10 mouse cellular contexts compared by ENCODE assay signal in genomic region chr13:31630051-31630450, GRCm38 (mm10). TPM values are rescaled to one million over a fixed set of nuclear protein-coding genes. Genes with fewer than 3 reads are reported as not detected.
DNase-seq lines count a peak whose midpoint lies in the region; ATAC-seq and TF ChIP-seq lines count a peak whose summit lies in the region.
"Had no signal": no experiment of that assay in that cellular context is flagged by ENCODE, and none has a peak within 500 bp of the region (broad histone marks: within the 10 kb centered on the region; RNA-seq: fewer than 3 reads in every experiment).

No protein-coding gene starts in this region.

- no peak overlapping the region for H3K4me2 ChIP-seq in forebrain, embryonic 11.5 days (ENCODE audit: low read depth, low read length, severe bottlenecking)
- H3K4me2 ChIP-seq in neural tube, embryonic 11.5 days (ENCODE audit: low read depth) = peak overlapping the region; percentile 53; the same call in 1 of the 2 replicates
- peak overlapping the region; percentile 60 for H3K4me2 ChIP-seq in liver, embryonic 12.5 days
- H3K4me2 ChIP-seq in stomach, postnatal 0 days (replicated peaks; ENCODE audit: low read depth) = peak overlapping the region; percentile 75

- peak overlapping the region; percentile 55; the same call in 1 of the 2 replicates for H3K4me3 ChIP-seq in forebrain, embryonic 10.5 days
- no peak overlapping the region for H3K4me3 ChIP-seq in forebrain, embryonic 11.5 days (ENCODE audit: low read depth, low read length)
- H3K4me3 ChIP-seq in neural tube, embryonic 11.5 days (ENCODE audit: low read depth, low read length) = no peak overlapping the region
- peak overlapping the region; percentile 35; the same call in 1 of the 2 replicates for H3K4me3 ChIP-seq in liver, embryonic 12.5 days
- peak overlapping the region; percentile 67 for H3K4me3 ChIP-seq in stomach, postnatal 0 days (ENCODE audit: low read depth, low read length)
- H3K4me3 ChIP-seq: erythroblast, embryonic 14.5 days had no signal

- H3K27ac ChIP-seq in forebrain, embryonic 10.5 days = no peak overlapping the region
- H3K27ac ChIP-seq in forebrain, embryonic 11.5 days (ENCODE audit: low read depth, low read length) = no peak overlapping the region
- no peak overlapping the region for H3K27ac ChIP-seq in neural tube, embryonic 11.5 days (ENCODE audit: low read depth, low read length)
- no peak overlapping the region for H3K27ac ChIP-seq in liver, embryonic 12.5 days
- H3K27ac ChIP-seq in stomach, postnatal 0 days (replicated peaks) = peak overlapping the region; percentile 73

- H3K4me1 ChIP-seq in forebrain, embryonic 10.5 days = peaks cover 40% of the 10 kb centered on the region
- H3K4me1 ChIP-seq in forebrain, embryonic 11.5 days (replicated peaks; ENCODE audit: control insufficient read depth, insufficient read depth, low read length) = peaks cover 19% of the 10 kb centered on the region
- H3K4me1 ChIP-seq in neural tube, embryonic 11.5 days (ENCODE audit: control insufficient read depth, insufficient read depth, low read length) = peaks cover 16% of the 10 kb centered on the region
- H3K4me1 ChIP-seq in liver, embryonic 12.5 days = peaks cover 2% of the 10 kb centered on the region; the same call in 1 of the 2 replicates
- no peaks in the 10 kb centered on the region for H3K4me1 ChIP-seq in stomach, postnatal 0 days (replicated peaks; ENCODE audit: control insufficient read depth, insufficient read depth)

- no peak for TF ChIP-seq EP300 in stomach, postnatal 0 days (optimal IDR thresholded peaks at IDR 0.05)

- ATAC-seq in forebrain, embryonic 11.5 days (replicated peaks; ENCODE audit: low FRiP score) = no peak
- ATAC-seq in neural tube, embryonic 11.5 days (ENCODE audit: insufficient read depth, low FRiP score, low TSS enrichment) = no peak
- no peak for ATAC-seq in liver, embryonic 12.5 days
- no peak for ATAC-seq in stomach, postnatal 0 days (ENCODE audit: low FRiP score, low TSS enrichment)

- peak; percentile 30 for DNase-seq in forebrain, embryonic 10.5 days (ENCODE audit: extremely low spot score, low spot score)
- no peak for DNase-seq in forebrain, embryonic 11.5 days (ENCODE audit: low spot score)
- no peak for DNase-seq in neural tube, embryonic 11.5 days (ENCODE audit: low spot score)
- DNase-seq in neural tube, embryonic 10.5 days (ENCODE audit: extremely low spot score, low spot score) = no peak
- no peak for DNase-seq in stomach, postnatal 0 days (ENCODE audit: low spot score)
- DNase-seq in cerebellum, postnatal 25 days = no peak
- DNase-seq in thymus, postnatal 14 days = no peak
- DNase-seq: layer of hippocampus, adult 9-11 months had no signal

- TF ChIP-seq CTCF in stomach, postnatal 0 days (IDR thresholded peaks at IDR 0.05; ENCODE audit: low read depth) = no peak

- no peaks in the 10 kb centered on the region for H3K36me3 ChIP-seq in forebrain, embryonic 10.5 days (replicated peaks)
- no peaks in the 10 kb centered on the region for H3K36me3 ChIP-seq in forebrain, embryonic 11.5 days (ENCODE audit: control insufficient read depth, insufficient read depth, low read length)
- no peaks in the 10 kb centered on the region for H3K36me3 ChIP-seq in neural tube, embryonic 11.5 days (ENCODE audit: control insufficient read depth, insufficient read depth, low read length)
- H3K36me3 ChIP-seq in liver, embryonic 12.5 days = no peaks in the 10 kb centered on the region
- no peaks in the 10 kb centered on the region for H3K36me3 ChIP-seq in stomach, postnatal 0 days (ENCODE audit: control insufficient read depth, insufficient read depth, low read length)

- no peaks in the 10 kb centered on the region for H3K9me3 ChIP-seq in forebrain, embryonic 10.5 days
- no peaks in the 10 kb centered on the region for H3K9me3 ChIP-seq in forebrain, embryonic 11.5 days (ENCODE audit: control insufficient read depth, low read length)
- H3K9me3 ChIP-seq in neural tube, embryonic 11.5 days (ENCODE audit: control insufficient read depth, low read length) = no peaks in the 10 kb centered on the region
- no peaks in the 10 kb centered on the region for H3K9me3 ChIP-seq in liver, embryonic 12.5 days (replicated peaks)
- H3K9me3 ChIP-seq in stomach, postnatal 0 days (ENCODE audit: control insufficient read depth, low read length) = no peaks in the 10 kb centered on the region

- WGBS in forebrain, embryonic 10.5 days = 2% methylated on average over 12 of the region's 12 CpGs
- WGBS in forebrain, embryonic 11.5 days = 3% methylated on average over 12 of the region's 12 CpGs
- WGBS in neural tube, embryonic 11.5 days = 5% methylated on average over 12 of the region's 12 CpGs
- WGBS in liver, embryonic 12.5 days (ENCODE audit: insufficient replicate concordance) = 13% methylated on average over 12 of the region's 12 CpGs
- 28% methylated on average over 12 of the region's 12 CpGs for WGBS in stomach, postnatal 0 days

- no peak overlapping the region for H3K9ac ChIP-seq in forebrain, embryonic 11.5 days (ENCODE audit: low read length)
- no peak overlapping the region for H3K9ac ChIP-seq in neural tube, embryonic 11.5 days (ENCODE audit: low read length)
- no peak overlapping the region for H3K9ac ChIP-seq in liver, embryonic 12.5 days
- H3K9ac ChIP-seq in stomach, postnatal 0 days (ENCODE audit: low read length) = peak overlapping the region; percentile 84

- H3K27me3 ChIP-seq in forebrain, embryonic 10.5 days (ENCODE audit: poor library complexity, severe bottlenecking) = peaks cover 89% of the 10 kb centered on the region
- peaks cover 72% of the 10 kb centered on the region for H3K27me3 ChIP-seq in forebrain, embryonic 11.5 days (ENCODE audit: control insufficient read depth, insufficient read depth, low read length)
- peaks cover 75% of the 10 kb centered on the region for H3K27me3 ChIP-seq in neural tube, embryonic 11.5 days (ENCODE audit: control insufficient read depth, insufficient read depth, low read length)
- peaks cover 89% of the 10 kb centered on the region for H3K27me3 ChIP-seq in liver, embryonic 12.5 days (replicated peaks)
- no peaks in the 10 kb centered on the region for H3K27me3 ChIP-seq in stomach, postnatal 0 days (ENCODE audit: control insufficient read depth, insufficient read depth, low read length)

RNA-seq across cellular contexts. Expression of gene Foxf2, which starts 4.4 kb away (rescaled TPM):
- polyA plus RNA-seq in forebrain, embryonic 10.5 days (2016; fragmentation: Nextera tagmentation; extraction: Ambion mirVana) = 3.5 and 3.9 TPM in 2 replicates
- polyA plus RNA-seq in forebrain, embryonic 11.5 days (2014; fragmentation: Nextera tagmentation; extraction: Ambion mirVana) = 5.2 and 6.2 TPM in 2 replicates
- polyA plus RNA-seq in neural tube, embryonic 11.5 days (2014; fragmentation: Nextera tagmentation; extraction: Ambion mirVana) = 5.2 and 5.5 TPM in 2 replicates
- 0.28 and 0.45 TPM in 2 replicates for polyA plus RNA-seq in liver, embryonic 12.5 days (2016; fragmentation: Nextera tagmentation; extraction: Ambion mirVana)
- polyA plus RNA-seq in stomach, postnatal 0 days (2015; fragmentation: Nextera tagmentation; extraction: Ambion mirVana) = 10.0 and 12.5 TPM in 2 replicates
- polyA plus RNA-seq: erythroblast, embryonic 14.5 days had no signal

Comparison
In these comparisons a context has a peak if more than half of its experiments do, and no peak if none do; other contexts are left out.
1. H3K4me3 ChIP-seq: peak in forebrain, embryonic 10.5 days (single experiment), liver, embryonic 12.5 days (single experiment) and stomach, postnatal 0 days (single experiment); none in forebrain, embryonic 11.5 days (single experiment) and neural tube, embryonic 11.5 days (single experiment).